Mouse (Mus musculus) brain, adult 2 months (tissue): ENCODE measurements around the gene Egln1.

Source experiments
- DNase-seq: peaks from one replicate; pipeline ENCODE4 v3.0.0; 2011; ENCODE audit warnings: low read depth, low spot score

The Egln1 gene

GRCm38 (mm10) chr8:124949209-124950068 is at the start of gene Egln1:
Gene Egln1 (minus strand): TSS chr8:124949324.
- peak; percentile 93 for DNase-seq

- peak; percentile 47 for DNase-seq
These were observed 46.7 kb upstream of the Egln1 start for GRCm38 (mm10) chr8:124995776-124996175.

- no peak for DNase-seq
These were observed 42.5 kb upstream of the Egln1 start for GRCm38 (mm10) chr8:124991668-124991926.

GRCm38 (mm10) chr8:124990923-124991667 is 42.0 kb upstream of the Egln1 start:
- DNase-seq: no peak

- no peak for DNase-seq
These were observed 31.7 kb upstream of the Egln1 start for GRCm38 (mm10) chr8:124980828-124981227.

- DNase-seq: no peak
These were observed 30.9 kb upstream of the Egln1 start for GRCm38 (mm10) chr8:124980036-124980435.

GRCm38 (mm10) chr8:124978026-124978425 is 28.9 kb upstream of the Egln1 start:
- DNase-seq: no peak

GRCm38 (mm10) chr8:124976211-124976610 is 27.1 kb upstream of the Egln1 start:
- DNase-seq: no peak

- DNase-seq: no peak
These were observed 25.1 kb upstream of the Egln1 start for GRCm38 (mm10) chr8:124974254-124974653.

GRCm38 (mm10) chr8:124973221-124973620 is 24.1 kb upstream of the Egln1 start:
- no peak for DNase-seq

- DNase-seq: no peak
These were observed 21.3 kb upstream of the Egln1 start for GRCm38 (mm10) chr8:124970312-124970933.

- no peak for DNase-seq
These were observed 15.8 kb upstream of the Egln1 start for GRCm38 (mm10) chr8:124964966-124965365.

GRCm38 (mm10) chr8:124963246-124963645 is 14.1 kb upstream of the Egln1 start:
- DNase-seq: no peak

- no peak for DNase-seq
These were observed 11.2 kb upstream of the Egln1 start for GRCm38 (mm10) chr8:124960226-124960880.

- no peak for DNase-seq
These were observed 10.5 kb upstream of the Egln1 start for GRCm38 (mm10) chr8:124959462-124960225.

GRCm38 (mm10) chr8:124954572-124955082 is 5.5 kb upstream of the Egln1 start:
- DNase-seq: no peak

GRCm38 (mm10) chr8:124953188-124953587 is 4.1 kb upstream of the Egln1 start:
- DNase-seq: no peak

- no peak for DNase-seq
These were observed 1.7 kb upstream of the Egln1 start for GRCm38 (mm10) chr8:124950865-124951264.

- DNase-seq: no peak
These were observed 939 bp upstream of the Egln1 start for GRCm38 (mm10) chr8:124950069-124950456.

GRCm38 (mm10) chr8:124948733-124949111 is 402 bp downstream of the Egln1 start:
- DNase-seq: peak; percentile 67
